Mouse (Mus musculus) stomach, postnatal 0 days (tissue): ENCODE results near the gene Tpgs1. TPM values are rescaled to one million over a fixed set of nuclear protein-coding genes. Genes with fewer than 3 reads are reported as not detected.
A peak's percentile ranks its signal among the peaks of the same experiment; 100 is the strongest.

Source experiments
- ATAC-seq: fragments of 200-750 bp; cut with Nextera tagmentation; 2 replicates; pipeline ENCODE4 v1.8.0; 2017; ENCODE audit not compliant: low FRiP score, low TSS enrichment
- DNase-seq: peaks from one replicate; pipeline ENCODE4 v3.0.0-alpha.2; 2016; ENCODE audit warnings: low spot score
- H3K27ac ChIP-seq: fragments of 300-500 bp; sonication (generic); replicated peaks from 2 replicates; pipeline ENCODE4 v1.5.1; 2014; ENCODE audit warnings: mild to moderate bottlenecking, control low read depth
- H3K27me3 ChIP-seq: fragments of 300-500 bp; sonication (generic); 2 replicates; pipeline ENCODE4 v1.6.1; 2014; ENCODE audit warnings: low read length; ENCODE audit not compliant: control insufficient read depth, insufficient read depth
- H3K36me3 ChIP-seq: fragments of 300-500 bp; sonication (generic); 2 replicates; pipeline ENCODE4 v1.6.1; 2014; ENCODE audit warnings: low read length, mixed read lengths; ENCODE audit not compliant: control insufficient read depth, insufficient read depth
- H3K4me1 ChIP-seq: fragments of 300-500 bp; sonication (generic); replicated peaks from 2 replicates; pipeline ENCODE4 v1.6.1; 2014; ENCODE audit warnings: antibody characterized with exemption; ENCODE audit not compliant: control insufficient read depth, insufficient read depth
- H3K4me2 ChIP-seq: fragments of 300-500 bp; sonication (generic); replicated peaks from 2 replicates; pipeline ENCODE4 v1.6.1; 2014; ENCODE audit warnings: low read depth, mild to moderate bottlenecking, control low read depth, moderate library complexity
- H3K4me3 ChIP-seq: fragments of 300-500 bp; sonication (generic); 2 replicates; pipeline ENCODE4 v1.5.1; 2014; ENCODE audit warnings: low read depth, low read length, control low read depth
- H3K9ac ChIP-seq: fragments of 300-500 bp; sonication (generic); 2 replicates; pipeline ENCODE4 v1.6.1; 2014; ENCODE audit warnings: mild to moderate bottlenecking, low read length, control low read depth, mixed read lengths
- H3K9me3 ChIP-seq: fragments of 300-500 bp; sonication (generic); 2 replicates; pipeline ENCODE4 v1.6.1; 2016; ENCODE audit warnings: low read length; ENCODE audit not compliant: control insufficient read depth
- CTCF ChIP-seq: IDR thresholded peaks from 2 replicates; pipeline ENCODE4 v1.5.1; 2016; ENCODE audit warnings: antibody characterized with exemption, low read depth, mild to moderate bottlenecking, moderate library complexity
- EP300 ChIP-seq: optimal IDR thresholded peaks from 2 replicates; pipeline ENCODE3; 2016; ENCODE audit warnings: antibody characterized with exemption
- WGBS: fragments of 180-500 bp; shearing (Covaris S2); extraction: QIAGEN DNeasy Blood & Tissue Kit; methylation state at CpG from one replicate; pipeline ENCODE4 v1.1.7; 2014; 5-methylcytosine and 5-hydroxymethylcytosine counted together
- polyA plus RNA-seq: library from polyadenylated mRNA; unstranded; fragments of >200 nt; fragmentation: Nextera tagmentation; extraction: Ambion mirVana; gene quantifications from 2 replicates; pipeline ENCODE4 v1.2.1, GENCODE M21; 2015

The Tpgs1 gene
- polyA plus RNA-seq, 1 experiment from 2014 or later, result 51.0 TPM

- DNase-seq (no peak), ATAC-seq (no peak)
- no peak overlapping the region for H3K4me2 ChIP-seq
These were observed 2.4 kb downstream of the Tpgs1 start for GRCm38 (mm10) chr10:79671396-79672087.

GRCm38 (mm10) chr10:79672088-79672455 is 2.9 kb downstream of the Tpgs1 start:
- no peaks in the 10 kb centered on the region for H3K9me3 ChIP-seq
- DNase-seq, result no peak
- TF ChIP-seq CTCF (no peak; the same call in 1 of the 2 replicates), EP300 (no peak)
- H3K36me3 ChIP-seq, result no peaks in the 10 kb centered on the region
- WGBS, result 67% methylated on average over 3 of the region's 3 CpGs
- no peak overlapping the region for H3K9ac ChIP-seq
- no peak for ATAC-seq
- 0 out of 2 replicates have a peak, but pooled peaks cover 3% of the 10 kb centered on the region for H3K4me1 ChIP-seq
- no peaks in the 10 kb centered on the region for H3K27me3 ChIP-seq
- no peak overlapping the region for H3K27ac ChIP-seq
- H3K4me2 ChIP-seq, result no peak overlapping the region
- no peak overlapping the region for H3K4me3 ChIP-seq

More at GRCm38 (mm10) chr10:79671396-79672087, 2.4 kb downstream of the Tpgs1 start:
- Histone ChIP-seq H3K9me3 (no peaks in the 10 kb centered on the region), H3K9ac (no peak overlapping the region), H3K27ac (no peak overlapping the region), H3K4me1 (0 out of 2 replicates have a peak, but pooled peaks cover 3% of the 10 kb centered on the region), H3K4me3 (no peak overlapping the region), H3K36me3 (no peaks in the 10 kb centered on the region), H3K27me3 (no peaks in the 10 kb centered on the region)
- no peak for TF ChIP-seq CTCF
- no peak for TF ChIP-seq EP300
- WGBS, result 66% methylated on average over 6 of the region's 6 CpGs

- no peaks in the 10 kb centered on the region for H3K27me3 ChIP-seq
- WGBS, result 82% methylated on average over 3 of the region's 3 CpGs
- H3K4me3 ChIP-seq, result no peak overlapping the region
- DNase-seq, result no peak
- no peak for ATAC-seq
- TF ChIP-seq CTCF, result no peak
- TF ChIP-seq EP300, result no peak
- no peaks in the 10 kb centered on the region for H3K36me3 ChIP-seq
- H3K27ac ChIP-seq, result no peak overlapping the region
- H3K4me2 ChIP-seq, result no peak overlapping the region
- H3K9ac ChIP-seq, result no peak overlapping the region
- 0 out of 2 replicates have a peak, but pooled peaks cover 3% of the 10 kb centered on the region for H3K4me1 ChIP-seq
- H3K9me3 ChIP-seq, result no peaks in the 10 kb centered on the region
These were observed 3.9 kb downstream of the Tpgs1 start for GRCm38 (mm10) chr10:79673054-79673453.

GRCm38 (mm10) chr10:79675346-79676035 is 6.3 kb downstream of the Tpgs1 start:
- Histone ChIP-seq H3K27me3 (no peaks in the 10 kb centered on the region), H3K36me3 (no peaks in the 10 kb centered on the region), H3K4me2 (no peak overlapping the region), H3K4me1 (no peaks in the 10 kb centered on the region), H3K4me3 (no peak overlapping the region), H3K9ac (no peak overlapping the region), H3K27ac (no peak overlapping the region), H3K9me3 (no peaks in the 10 kb centered on the region)
- 62% methylated on average over 44 of the region's 44 CpGs for WGBS
- DNase-seq, result no peak
- TF ChIP-seq CTCF (no peak), EP300 (no peak)
- ATAC-seq, result no peak

- no peaks in the 10 kb centered on the region for H3K27me3 ChIP-seq
- H3K9ac ChIP-seq, result peak overlapping the region; percentile 19; the same call in 1 of the 2 replicates
- peak overlapping the region; percentile 73 for H3K4me3 ChIP-seq
- peak overlapping the region; percentile 83 for H3K27ac ChIP-seq
- peak overlapping the region; percentile 63 for H3K4me2 ChIP-seq
- no peaks in the 10 kb centered on the region for H3K9me3 ChIP-seq
- H3K36me3 ChIP-seq, result peaks cover 7% of the 10 kb centered on the region
- ATAC-seq, result peak; percentile 14; the same call in 1 of the 2 replicates
- TF ChIP-seq CTCF, result no peak
- peaks cover 10% of the 10 kb centered on the region; the same call in 1 of the 2 replicates for H3K4me1 ChIP-seq
- WGBS, result 20% methylated on average over 11 of the region's 11 CpGs
- DNase-seq, result peak; percentile 37
These were observed 11.7 kb downstream of the Tpgs1 start for GRCm38 (mm10) chr10:79680606-79681495.
